Mouse (Mus musculus): ENCODE measurements around the gene Lkaaear1. TPM values are rescaled to one million over a fixed set of nuclear protein-coding genes. Genes with fewer than 3 reads are reported as not detected.

Lkaaear1 gene
- total RNA-seq, 1 experiment = not detected

- in situ Hi-C loops (cut with MboI; ENCODE audit: low sequenced_read_pairs in 2 of 2, unreplicated experiment in 2 of 2) = no loop called here
- H3K9me3 ChIP-seq (ENCODE audit: control insufficient read depth, insufficient read depth, low read depth, low read length) = no peaks in the 10 kb centered on the region
- no peak overlapping the region for H3K27ac ChIP-seq (ENCODE audit: insufficient read depth, low read depth, low read length, poor library complexity, severe bottlenecking)
- TF ChIP-seq ZC3H11A (IDR thresholded peaks at IDR 0.05; ENCODE audit: borderline replicate concordance, low read depth, low read length) (no peak), HCFC1 (IDR thresholded peaks at IDR 0.05; ENCODE audit: borderline replicate concordance, insufficient read depth, low read length) (no peak)
- no peak overlapping the region for H3K9ac ChIP-seq (ENCODE audit: insufficient read depth, low read depth, low read length, poor library complexity, severe bottlenecking)
- H3K36me3 ChIP-seq (ENCODE audit: control insufficient read depth, insufficient read depth, low read length, poor library complexity, severe bottlenecking) = no peaks in the 10 kb centered on the region
- no peak overlapping the region for H3K4me3 ChIP-seq (ENCODE audit: insufficient read depth in 1 of 2, low read depth in 1 of 2, low read length in 2 of 2, poor library complexity in 1 of 2, severe bottlenecking in 1 of 2)
- DNase-seq (ENCODE audit: low read depth, low spot score) = no peak
- peaks cover 0 to 10% of the 10 kb centered on the region in 2 experiments; a peak in 1 of 4 replicates for H3K4me1 ChIP-seq (ENCODE audit: control insufficient read depth in 2 of 2, insufficient read depth in 2 of 2, low read length in 2 of 2, poor library complexity in 1 of 2)
Measured at GRCm38 (mm10) chr2:181677096-181677754, 21.0 kb downstream of the Lkaaear1 start.

DNA sequence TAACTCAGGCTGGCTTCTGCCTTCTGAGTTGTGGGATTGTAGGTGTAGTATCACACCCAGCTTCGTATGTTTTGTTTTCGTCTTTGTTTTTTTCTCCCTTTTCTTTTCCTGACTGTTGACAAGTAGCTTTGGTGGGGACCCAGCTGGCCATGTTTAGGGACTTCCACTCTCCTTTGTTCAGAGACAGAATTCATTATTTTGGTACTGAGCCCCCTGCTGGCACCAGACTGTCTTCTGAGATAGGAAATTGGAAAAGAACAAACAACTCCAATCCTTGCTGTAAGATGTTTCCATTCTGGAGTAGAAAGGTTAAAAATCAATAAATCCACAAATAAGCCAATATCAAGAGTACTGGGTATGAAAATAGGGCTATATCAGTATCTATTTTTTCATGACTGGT lies 21.8 kb downstream of the Lkaaear1 start:
- H3K4me1 ChIP-seq (ENCODE audit: control insufficient read depth in 2 of 2, insufficient read depth in 2 of 2, low read length in 2 of 2, poor library complexity in 1 of 2) = peaks cover 0 to 10% of the 10 kb centered on the region in 2 experiments; a peak in 1 of 4 replicates
- DNase-seq (ENCODE audit: low read depth, low spot score) = no peak
- in situ Hi-C loops (cut with MboI; ENCODE audit: low sequenced_read_pairs in 2 of 2, unreplicated experiment in 2 of 2) = no loop called here
- no peak overlapping the region for H3K9ac ChIP-seq (ENCODE audit: insufficient read depth, low read depth, low read length, poor library complexity, severe bottlenecking)
- H3K36me3 ChIP-seq (ENCODE audit: control insufficient read depth, insufficient read depth, low read length, poor library complexity, severe bottlenecking) = no peaks in the 10 kb centered on the region
- TF ChIP-seq ZC3H11A (IDR thresholded peaks at IDR 0.05; ENCODE audit: borderline replicate concordance, low read depth, low read length) (no peak), MAFK (IDR thresholded peaks at IDR 0.05; ENCODE audit: insufficient read depth, low read depth, low read length) (no peak), CHD2 (IDR thresholded peaks at IDR 0.05; ENCODE audit: low read depth, low read length) (no peak), HCFC1 (IDR thresholded peaks at IDR 0.05; ENCODE audit: borderline replicate concordance, insufficient read depth, low read length) (no peak), ZNF384 (IDR thresholded peaks at IDR 0.05; ENCODE audit: low read depth, low read length) (no peak)
- no peak overlapping the region for H3K4me3 ChIP-seq (ENCODE audit: insufficient read depth in 1 of 2, low read depth in 1 of 2, low read length in 2 of 2, poor library complexity in 1 of 2, severe bottlenecking in 1 of 2)
- H3K27ac ChIP-seq (ENCODE audit: insufficient read depth, low read depth, low read length, poor library complexity, severe bottlenecking) = no peak overlapping the region
- no peaks in the 10 kb centered on the region for H3K9me3 ChIP-seq (ENCODE audit: control insufficient read depth, insufficient read depth, low read depth, low read length)

- Histone ChIP-seq H3K36me3 (ENCODE audit: control insufficient read depth, insufficient read depth, low read length, poor library complexity, severe bottlenecking) (no peaks in the 10 kb centered on the region), H3K27ac (ENCODE audit: insufficient read depth, low read depth, low read length, poor library complexity, severe bottlenecking) (no peak overlapping the region; the same call in 1 of the 2 replicates), H3K4me3 (ENCODE audit: insufficient read depth in 1 of 2, low read depth in 1 of 2, low read length in 2 of 2, poor library complexity in 1 of 2, severe bottlenecking in 1 of 2) (no peak overlapping the region), H3K9ac (ENCODE audit: insufficient read depth, low read depth, low read length, poor library complexity, severe bottlenecking) (no peak overlapping the region), H3K9me3 (ENCODE audit: control insufficient read depth, insufficient read depth, low read depth, low read length) (no peaks in the 10 kb centered on the region), H3K4me1 (ENCODE audit: control insufficient read depth in 2 of 2, insufficient read depth in 2 of 2, low read length in 2 of 2, poor library complexity in 1 of 2) (peaks cover 0 to 10% of the 10 kb centered on the region in 2 experiments; a peak in 1 of 4 replicates)
- TF ChIP-seq ZNF384 (IDR thresholded peaks at IDR 0.05; ENCODE audit: low read depth, low read length) = no peak
- no peak for TF ChIP-seq CHD2 (IDR thresholded peaks at IDR 0.05; ENCODE audit: low read depth, low read length)
- no peak for TF ChIP-seq ZC3H11A (IDR thresholded peaks at IDR 0.05; ENCODE audit: borderline replicate concordance, low read depth, low read length)
- TF ChIP-seq MAFK (IDR thresholded peaks at IDR 0.05; ENCODE audit: insufficient read depth, low read depth, low read length) = no peak
- TF ChIP-seq HCFC1 (IDR thresholded peaks at IDR 0.05; ENCODE audit: borderline replicate concordance, insufficient read depth, low read length) = no peak
- in situ Hi-C loops (cut with MboI; ENCODE audit: low sequenced_read_pairs in 2 of 2, unreplicated experiment in 2 of 2) = no loop called here
- no peak for DNase-seq (ENCODE audit: low read depth, low spot score)
Measured at GRCm38 (mm10) chr2:181675454-181675853, 22.8 kb downstream of the Lkaaear1 start.

DNA sequence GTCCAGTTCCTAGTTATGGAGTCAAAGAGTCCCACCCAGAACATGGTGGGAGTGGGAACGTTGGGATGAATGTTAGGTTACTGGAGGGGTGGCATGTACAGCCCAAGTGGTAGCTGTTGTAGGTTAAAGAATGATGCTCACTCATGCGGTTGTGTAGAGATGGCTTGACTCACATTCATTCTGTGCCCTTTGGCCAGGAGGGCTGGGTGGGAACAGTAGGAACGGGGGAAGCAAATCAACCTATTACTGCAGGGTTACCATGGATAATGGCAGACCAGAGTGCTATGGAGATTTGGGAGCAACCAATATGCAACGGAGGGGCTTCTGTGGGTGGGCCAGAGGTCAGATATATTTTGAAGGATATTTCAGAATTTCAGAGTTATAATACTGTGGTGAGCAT lies 23.3 kb downstream of the Lkaaear1 start:
- TF ChIP-seq ZC3H11A (IDR thresholded peaks at IDR 0.05; ENCODE audit: borderline replicate concordance, low read depth, low read length) (no peak), MAFK (IDR thresholded peaks at IDR 0.05; ENCODE audit: insufficient read depth, low read depth, low read length) (no peak), ZNF384 (IDR thresholded peaks at IDR 0.05; ENCODE audit: low read depth, low read length) (no peak), CHD2 (IDR thresholded peaks at IDR 0.05; ENCODE audit: low read depth, low read length) (no peak), HCFC1 (IDR thresholded peaks at IDR 0.05; ENCODE audit: borderline replicate concordance, insufficient read depth, low read length) (no peak)
- in situ Hi-C loops (cut with MboI; ENCODE audit: low sequenced_read_pairs in 2 of 2, unreplicated experiment in 2 of 2) = no loop called here
- Histone ChIP-seq H3K9ac (ENCODE audit: insufficient read depth, low read depth, low read length, poor library complexity, severe bottlenecking) (no peak overlapping the region), H3K4me3 (ENCODE audit: insufficient read depth in 1 of 2, low read depth in 1 of 2, low read length in 2 of 2, poor library complexity in 1 of 2, severe bottlenecking in 1 of 2) (no peak overlapping the region), H3K4me1 (ENCODE audit: control insufficient read depth in 2 of 2, insufficient read depth in 2 of 2, low read length in 2 of 2, poor library complexity in 1 of 2) (peaks cover 0 to 12% of the 10 kb centered on the region in 2 experiments; a peak in 1 of 4 replicates), H3K9me3 (ENCODE audit: control insufficient read depth, insufficient read depth, low read depth, low read length) (no peaks in the 10 kb centered on the region), H3K36me3 (ENCODE audit: control insufficient read depth, insufficient read depth, low read length, poor library complexity, severe bottlenecking) (no peaks in the 10 kb centered on the region), H3K27ac (ENCODE audit: insufficient read depth, low read depth, low read length, poor library complexity, severe bottlenecking) (no peak overlapping the region)
- no peak for DNase-seq (ENCODE audit: low read depth, low spot score)

Data from ES-E14 (cell line).